14 mouse cellular contexts compared by ENCODE assay signal in genomic region chr7:73412419-73412818, GRCm38 (mm10). TPM values are rescaled to one million over a fixed set of nuclear protein-coding genes. Genes with fewer than 3 reads are reported as not detected.
A peak's percentile ranks its signal among the peaks of the same experiment; 100 is the strongest.
DNase-seq lines count a peak whose midpoint lies in the region; ATAC-seq lines count a peak whose summit lies in the region.
"Had no signal": no experiment of that assay in that cellular context is flagged by ENCODE, and none has a peak within 500 bp of the region (broad histone marks: within the 10 kb centered on the region; RNA-seq: fewer than 3 reads in every experiment).

No protein-coding gene starts in this region.

- H3K27ac ChIP-seq in heart, embryonic 14.5 days (replicated peaks in 1 of 2; ENCODE audit: control insufficient read depth in 1 of 2, insufficient read depth in 1 of 2, low read depth in 2 of 2, low read length in 2 of 2): peak overlapping the region in 1 of 2 experiments; percentile 28; a peak in 1 of 4 replicates
- H3K27ac ChIP-seq in midbrain, embryonic 12.5 days (replicated peaks): peak overlapping the region; percentile 25; the same call in 1 of the 2 replicates
- no peak overlapping the region for H3K27ac ChIP-seq in midbrain, embryonic 16.5 days (ENCODE audit: low read length)
- peak overlapping the region; percentile 52 for H3K27ac ChIP-seq in hindbrain, embryonic 15.5 days (replicated peaks)
- H3K27ac ChIP-seq: liver, embryonic 12.5 days; neural tube, embryonic 12.5 days had no signal

- no peak overlapping the region for H3K9ac ChIP-seq in heart, embryonic 14.5 days (ENCODE audit: low read length)
- no peak overlapping the region for H3K9ac ChIP-seq in midbrain, embryonic 12.5 days (replicated peaks)
- H3K9ac ChIP-seq in midbrain, embryonic 16.5 days (ENCODE audit: low read depth, low read length): no peak overlapping the region
- H3K9ac ChIP-seq in hindbrain, embryonic 15.5 days: no peak overlapping the region
- H3K9ac ChIP-seq: liver, embryonic 12.5 days; neural tube, embryonic 12.5 days had no signal

- H3K27me3 ChIP-seq in heart, embryonic 14.5 days (ENCODE audit: control insufficient read depth, insufficient read depth, low read length): no peaks in the 10 kb centered on the region
- no peaks in the 10 kb centered on the region for H3K27me3 ChIP-seq in midbrain, embryonic 12.5 days
- no peaks in the 10 kb centered on the region for H3K27me3 ChIP-seq in midbrain, embryonic 16.5 days (ENCODE audit: control insufficient read depth, insufficient read depth, low read depth, low read length)
- no peaks in the 10 kb centered on the region for H3K27me3 ChIP-seq in hindbrain, embryonic 15.5 days
- H3K27me3 ChIP-seq: CH12.LX; liver, embryonic 12.5 days; neural tube, embryonic 12.5 days had no signal

- H3K9me3 ChIP-seq in heart, embryonic 14.5 days (ENCODE audit: control insufficient read depth, low read length): no peaks in the 10 kb centered on the region
- no peaks in the 10 kb centered on the region for H3K9me3 ChIP-seq in midbrain, embryonic 12.5 days
- H3K9me3 ChIP-seq in midbrain, embryonic 16.5 days (replicated peaks; ENCODE audit: control insufficient read depth, low read length, poor library complexity, severe bottlenecking): no peaks in the 10 kb centered on the region
- no peaks in the 10 kb centered on the region for H3K9me3 ChIP-seq in hindbrain, embryonic 15.5 days
- H3K9me3 ChIP-seq: liver, embryonic 12.5 days; neural tube, embryonic 12.5 days had no signal

- H3K4me3 ChIP-seq in heart, embryonic 14.5 days (ENCODE audit: control insufficient read depth in 1 of 2, insufficient read depth in 1 of 2, low read depth in 1 of 2, low read length in 2 of 2): no peak overlapping the region
- no peak overlapping the region for H3K4me3 ChIP-seq in midbrain, embryonic 12.5 days
- H3K4me3 ChIP-seq in midbrain, embryonic 16.5 days (ENCODE audit: low read depth, low read length): no peak overlapping the region
- no peak overlapping the region for H3K4me3 ChIP-seq in hindbrain, embryonic 15.5 days
- H3K4me3 ChIP-seq: liver, embryonic 12.5 days; neural tube, embryonic 12.5 days had no signal

- ATAC-seq in heart, embryonic 14.5 days (ENCODE audit: insufficient number of reproducible peaks, insufficient read depth, low FRiP score, low read depth): 0 out of 2 replicates have a peak, but pooled peaks have one; percentile 29
- no peak for ATAC-seq in midbrain, embryonic 12.5 days (ENCODE audit: low FRiP score, low read depth)
- no peak for ATAC-seq in midbrain, embryonic 16.5 days
- peak; percentile 21; the same call in 1 of the 2 replicates for ATAC-seq in hindbrain, embryonic 15.5 days (ENCODE audit: low FRiP score, low read depth)
- ATAC-seq: intestine, postnatal 0 days; liver, embryonic 12.5 days had no signal

- DNase-seq in heart, adult 8-10 months (ENCODE audit: low spot score): no peak
- no peak for DNase-seq in kidney, adult 11 months
- DNase-seq in layer of hippocampus, adult 8-10 months (ENCODE audit: low spot score in 2 of 2): no peak
- DNase-seq: adrenal gland, postnatal 10 days; kidney, postnatal 4 days; right cerebral cortex, postnatal 25 days had no signal

- 54% methylated on average over 7 of the region's 7 CpGs for WGBS in heart, embryonic 14.5 days
- 84% methylated on average over 7 of the region's 7 CpGs for WGBS in midbrain, embryonic 12.5 days
- WGBS in midbrain, embryonic 16.5 days: 58% methylated on average over 7 of the region's 7 CpGs
- WGBS in hindbrain, embryonic 15.5 days: 53% methylated on average over 7 of the region's 7 CpGs

- H3K4me1 ChIP-seq in heart, embryonic 14.5 days (ENCODE audit: control insufficient read depth in 2 of 2, insufficient read depth in 2 of 2, low read length in 2 of 2): peaks cover 10 to 13% of the 10 kb centered on the region in 2 experiments
- peaks cover 6% of the 10 kb centered on the region for H3K4me1 ChIP-seq in midbrain, embryonic 12.5 days
- 0 out of 2 replicates have a peak, but pooled peaks cover 3% of the 10 kb centered on the region for H3K4me1 ChIP-seq in midbrain, embryonic 16.5 days (ENCODE audit: control insufficient read depth, insufficient read depth, low read length)
- H3K4me1 ChIP-seq in hindbrain, embryonic 15.5 days (replicated peaks): peaks cover 25% of the 10 kb centered on the region
- H3K4me1 ChIP-seq: liver, embryonic 12.5 days had no signal

- H3K36me3 ChIP-seq in heart, embryonic 14.5 days (ENCODE audit: control insufficient read depth, insufficient read depth, low read length): peaks cover 10% of the 10 kb centered on the region; the same call in 1 of the 2 replicates
- H3K36me3 ChIP-seq in midbrain, embryonic 12.5 days: peaks cover 93% of the 10 kb centered on the region
- H3K36me3 ChIP-seq in midbrain, embryonic 16.5 days (ENCODE audit: control insufficient read depth, insufficient read depth, low read length): peaks cover 8% of the 10 kb centered on the region
- peaks cover 10% of the 10 kb centered on the region for H3K36me3 ChIP-seq in hindbrain, embryonic 15.5 days
- H3K36me3 ChIP-seq: liver, embryonic 12.5 days had no signal

- H3K4me2 ChIP-seq in heart, embryonic 14.5 days (ENCODE audit: low read length): no peak overlapping the region
- H3K4me2 ChIP-seq in midbrain, embryonic 12.5 days (replicated peaks): no peak overlapping the region
- no peak overlapping the region for H3K4me2 ChIP-seq in midbrain, embryonic 16.5 days (ENCODE audit: low read length)
- no peak overlapping the region for H3K4me2 ChIP-seq in hindbrain, embryonic 15.5 days
- H3K4me2 ChIP-seq: liver, embryonic 12.5 days; neural tube, embryonic 12.5 days had no signal

RNA-seq across cellular contexts. Expression of gene Rgma, which starts 37.1 kb away (rescaled TPM):
- 3.1 and 3.2 TPM in 2 replicates for polyA plus RNA-seq in heart, embryonic 14.5 days (2014; fragmentation: Nextera tagmentation; extraction: Ambion mirVana)
- total RNA-seq in heart, adult 8-10 months (2022): 10 to 100 TPM; 52.3 to 84.3 (median 65.6) TPM
- 55.7 and 62.9 TPM in 2 replicates for polyA plus RNA-seq in midbrain, embryonic 12.5 days (2016; fragmentation: Nextera tagmentation; extraction: Ambion mirVana)
- 38.4 and 38.6 TPM in 2 replicates for polyA plus RNA-seq in midbrain, embryonic 16.5 days (2015; fragmentation: Nextera tagmentation; extraction: Ambion mirVana)
- 39.5 and 45.1 TPM in 2 replicates for polyA plus RNA-seq in hindbrain, embryonic 15.5 days (2015; fragmentation: Nextera tagmentation; extraction: Ambion mirVana)
- total RNA-seq in layer of hippocampus, adult 8-10 months (2022): 10 to 100 TPM; 49.5 to 64.5 (median 55.7) TPM

Comparison
In these comparisons a context has a peak if more than half of its experiments do, and no peak if none do; other contexts are left out.
1. ATAC-seq: peak in heart, embryonic 14.5 days (single experiment) and hindbrain, embryonic 15.5 days (single experiment); none in midbrain, embryonic 12.5 days (single experiment) and midbrain, embryonic 16.5 days (single experiment).